Mouse (Mus musculus) hindbrain, embryonic 14.5 days (tissue): Measurements from ENCODE around the gene Metap1. TPM values are rescaled to one million over a fixed set of nuclear protein-coding genes. Genes with fewer than 3 reads are reported as not detected.

Source experiments
- ATAC-seq: fragments of 200-750 bp; cut with Nextera tagmentation; 2 replicates; pipeline ENCODE4 v1.8.0; 2017; ENCODE audit warnings: moderate number of reproducible peaks, mild to moderate bottlenecking, moderate TSS enrichment, moderate library complexity; ENCODE audit not compliant: low FRiP score
- DNase-seq: peaks from one replicate; pipeline ENCODE4 v3.0.0-alpha.2; 2015; ENCODE audit warnings: low spot score
- H3K27ac ChIP-seq: fragments of 300-500 bp; sonication (generic); 2 replicates; pipeline ENCODE4 v1.5.1; 2014; ENCODE audit warnings: mild to moderate bottlenecking, moderate library complexity
- H3K27me3 ChIP-seq: fragments of 300-500 bp; sonication (generic); 2 replicates; pipeline ENCODE4 v1.6.1; 2014; ENCODE audit warnings: mild to moderate bottlenecking, low read length, mixed read lengths; ENCODE audit not compliant: control insufficient read depth, insufficient read depth
- H3K36me3 ChIP-seq: fragments of 300-500 bp; sonication (generic); replicated peaks from 2 replicates; pipeline ENCODE4 v1.6.1; 2014; ENCODE audit not compliant: control insufficient read depth, insufficient read depth
- H3K4me1 ChIP-seq: fragments of 300-500 bp; sonication (generic); replicated peaks from 2 replicates; pipeline ENCODE4 v1.6.1; 2014; ENCODE audit warnings: antibody characterized with exemption, low read length, mixed read lengths; ENCODE audit not compliant: control insufficient read depth, insufficient read depth
- H3K4me2 ChIP-seq: fragments of 300-500 bp; sonication (generic); replicated peaks from 2 replicates; pipeline ENCODE4 v1.6.1; 2014; ENCODE audit warnings: mild to moderate bottlenecking, moderate library complexity
- H3K4me3 ChIP-seq: fragments of 300-500 bp; sonication (generic); replicated peaks from 2 replicates; pipeline ENCODE4 v1.5.1; 2014; ENCODE audit warnings: mild to moderate bottlenecking, low read length
- H3K9ac ChIP-seq: fragments of 300-500 bp; sonication (generic); 2 replicates; pipeline ENCODE4 v1.6.1; 2014
- H3K9me3 ChIP-seq: fragments of 300-500 bp; sonication (generic); 2 replicates; pipeline ENCODE4 v1.6.1; 2016; ENCODE audit warnings: low read length; ENCODE audit not compliant: control insufficient read depth
- WGBS: fragments of 180-500 bp; shearing (Covaris S2); extraction: QIAGEN DNeasy Blood & Tissue Kit; methylation state at CpG from one replicate; pipeline ENCODE4 v1.1.7; 2014; 5-methylcytosine and 5-hydroxymethylcytosine counted together
- microRNA counts: library from miRNA; unstranded; fragments of <30 nt; microRNA quantifications from one replicate; lab custom pipeline; 2016
- microRNA-seq: library from miRNA; unstranded; fragments of <30 nt; microRNA quantifications from one replicate; pipeline ENCODE4, GENCODE M21; 2016
- polyA plus RNA-seq: library from polyadenylated mRNA; unstranded; fragments of >200 nt; fragmentation: Nextera tagmentation; extraction: Ambion mirVana; gene quantifications from 2 replicates; pipeline ENCODE4 v1.2.1, GENCODE M21; 2014

Metap1 gene
- polyA plus RNA-seq, 1 experiment from 2014 or later: 58.3 TPM

- no peak overlapping the region for H3K4me3 ChIP-seq
- H3K27me3 ChIP-seq: no peaks in the 10 kb centered on the region
- H3K9me3 ChIP-seq: no peaks in the 10 kb centered on the region
- ATAC-seq (no peak), DNase-seq (no peak)
- H3K4me2 ChIP-seq: no peak overlapping the region
- H3K27ac ChIP-seq: no peak overlapping the region
- no peaks in the 10 kb centered on the region for H3K4me1 ChIP-seq
- no peaks in the 10 kb centered on the region for H3K36me3 ChIP-seq
- H3K9ac ChIP-seq: no peak overlapping the region
- 72% methylated on average over 3 of the region's 3 CpGs for WGBS
These were observed 79.1 kb downstream of the Metap1 start for GRCm38 (mm10) chr3:138410211-138410610.

GRCm38 (mm10) chr3:138409585-138409984, 79.7 kb downstream of the Metap1 start:
- DNase-seq (no peak), ATAC-seq (no peak)
- Histone ChIP-seq H3K9me3 (no peaks in the 10 kb centered on the region), H3K4me3 (no peak overlapping the region), H3K4me1 (no peaks in the 10 kb centered on the region), H3K9ac (no peak overlapping the region), H3K36me3 (no peaks in the 10 kb centered on the region), H3K4me2 (no peak overlapping the region), H3K27me3 (no peaks in the 10 kb centered on the region), H3K27ac (no peak overlapping the region)
- WGBS: 80% methylated on average over 1 of the region's 1 CpGs

MicroRNAs encoded within 50 kb of the gene (microRNA counts, 519-probe panel; counts per million panel counts)
- microRNA mmu-miR-1956 (lab: Ali Mortazavi, UCI): not detected

Small RNA genes lying within 50 kb of the gene (microRNA-seq; reads per million reads assigned to microRNA genes)
- gene Mir1956: not detected

Other genes with a start within 250 kb of the Metap1 start
- gene Adh1, start 228.5 kb downstream of the Metap1 start, polyA plus RNA-seq: 1.3 and 1.6 TPM in 2 replicates
- gene Adh6a, start 176.2 kb downstream of the Metap1 start, polyA plus RNA-seq: not detected in 2 replicates
- gene Adh6b, start 147.7 kb downstream of the Metap1 start, polyA plus RNA-seq: 0.16 and 0.29 TPM in 2 replicates
- 0.58 TPM in 1 of 2 replicates, not detected in the other for gene Adh4, start 74.0 kb downstream of the Metap1 start, polyA plus RNA-seq
- gene Adh5, start 46.4 kb downstream of the Metap1 start, polyA plus RNA-seq: 196 and 198 TPM in 2 replicates
- gene Eif4e, start 36.7 kb upstream of the Metap1 start, polyA plus RNA-seq: 314 and 377 TPM in 2 replicates